Mouse (Mus musculus) olfactory bulb, adult 2 months (tissue): ENCODE measurements around the gene Fus.

ENCODE experiments used
- CTCF ChIP-seq: fragments of 200-500 bp; IDR thresholded peaks from 2 replicates; pipeline ENCODE4 v1.5.1; 2012; ENCODE audit warnings: low read depth, mild to moderate bottlenecking, low read length, moderate library complexity; ENCODE audit not compliant: insufficient read depth
- POLR2A ChIP-seq: fragments of 200-500 bp; IDR thresholded peaks from 2 replicates; pipeline ENCODE4 v1.6.1; 2012; ENCODE audit warnings: mild to moderate bottlenecking, low read depth, low read length, moderate library complexity; ENCODE audit not compliant: insufficient read depth

GRCm38 (mm10) chr7:127923714-127924113 is 43.5 kb upstream of the Fus start:
- TF ChIP-seq POLR2A (no peak), CTCF (no peak)
